Mouse (Mus musculus) ES-E14 (cell line): ENCODE results near the gene Ftsj3. TPM values are rescaled to one million over a fixed set of nuclear protein-coding genes. Genes with fewer than 3 reads are reported as not detected.

Experiments
- DNase-seq: peaks from one replicate; pipeline ENCODE4 v3.0.0-alpha.2; 2013; ENCODE audit warnings: low read depth, low spot score
- H3K27ac ChIP-seq: 2 replicates; pipeline ENCODE4 v1.5.1; 2012; ENCODE audit warnings: low read depth, mild to moderate bottlenecking, low read length, moderate library complexity, mixed read lengths; ENCODE audit not compliant: poor library complexity, insufficient read depth, severe bottlenecking
- H3K36me3 ChIP-seq: 2 replicates; pipeline ENCODE4 v1.6.1; 2012; ENCODE audit warnings: mild to moderate bottlenecking, low read length, moderate library complexity, mixed read lengths; ENCODE audit not compliant: control insufficient read depth, poor library complexity, insufficient read depth, severe bottlenecking
- H3K4me1 ChIP-seq, 2 experiments: fragments of 150-350 bp in 1 of 2; sonication (generic) in 1 of 2; 2 replicates each; pipeline ENCODE4 v1.6.1; 2012; ENCODE audit warnings: low read length in 2 of 2, mild to moderate bottlenecking in 1 of 2, mixed read lengths in 1 of 2; ENCODE audit not compliant: control insufficient read depth in 2 of 2, insufficient read depth in 2 of 2, poor library complexity in 1 of 2
- H3K4me3 ChIP-seq, 2 experiments: fragments of 150-350 bp in 1 of 2; sonication (generic) in 1 of 2; 2 replicates each; pipeline ENCODE4 v1.5.1; 2012; ENCODE audit warnings: low read length in 2 of 2, low read depth in 1 of 2, mild to moderate bottlenecking in 1 of 2, mixed read lengths in 1 of 2; ENCODE audit not compliant: insufficient read depth in 1 of 2, poor library complexity in 1 of 2, severe bottlenecking in 1 of 2
- H3K9ac ChIP-seq: 2 replicates; pipeline ENCODE4 v1.6.1; 2012; ENCODE audit warnings: low read depth, mild to moderate bottlenecking, low read length, mixed read lengths; ENCODE audit not compliant: poor library complexity, insufficient read depth, severe bottlenecking
- H3K9me3 ChIP-seq: fragments of 150-350 bp; sonication (generic); 2 replicates; pipeline ENCODE4 v1.6.1; 2012; ENCODE audit warnings: low read depth, mild to moderate bottlenecking, low read length; ENCODE audit not compliant: control insufficient read depth, insufficient read depth
- CHD2 ChIP-seq: IDR thresholded peaks from 2 replicates; pipeline ENCODE4 v1.6.1; 2014; ENCODE audit warnings: mild to moderate bottlenecking, low read depth, low read length, inconsistent platforms
- HCFC1 ChIP-seq: IDR thresholded peaks from 2 replicates; pipeline ENCODE4 v1.6.1; 2012; ENCODE audit warnings: low read length, inconsistent platforms, borderline replicate concordance; ENCODE audit not compliant: insufficient read depth
- MAFK ChIP-seq: IDR thresholded peaks from 2 replicates; pipeline ENCODE4 v1.6.1; 2014; ENCODE audit warnings: mild to moderate bottlenecking, low read depth, low read length, inconsistent platforms; ENCODE audit not compliant: insufficient read depth
- ZC3H11A ChIP-seq: IDR thresholded peaks from 2 replicates; pipeline ENCODE4 v1.6.1; 2012; ENCODE audit warnings: low read depth, mild to moderate bottlenecking, inconsistent platforms, low read length, borderline replicate concordance
- ZNF384 ChIP-seq: IDR thresholded peaks from 2 replicates; pipeline ENCODE4 v1.6.1; 2012; ENCODE audit warnings: low read depth, low read length, inconsistent platforms
- in situ Hi-C, 2 experiments: fragments of 600-800 bp; cut with MboI; formaldehyde crosslinking; loops; one replicate each; pipeline ENCODE4 v1.15.1; 2025; ENCODE audit warnings: low sequenced_read_pairs in 2 of 2, inconsistent platforms in 1 of 2; ENCODE audit not compliant: unreplicated experiment in 2 of 2
- total RNA-seq: library from RNA; depleted of rRNA; stranded (reverse); fragments of 300-350 nt; gene quantifications from 2 replicates; pipeline ENCODE4 v1.2.3, GENCODE M21; 2012

Ftsj3 gene
- total RNA-seq, 1 experiment = 304 TPM

GRCm38 (mm10) chr11:106267871-106268270, 12.0 kb upstream of the Ftsj3 start:
- Histone ChIP-seq H3K27ac (no peak overlapping the region), H3K4me3 (no peak overlapping the region), H3K9ac (no peak overlapping the region), H3K9me3 (no peaks in the 10 kb centered on the region), H3K36me3 (peaks cover 33% of the 10 kb centered on the region), H3K4me1 (peaks cover 7 to 14% of the 10 kb centered on the region in 2 experiments)
- DNase-seq = no peak
- in situ Hi-C loops = no loop called here
- TF ChIP-seq ZNF384 (no peak), CHD2 (no peak), MAFK (no peak), ZC3H11A (no peak), HCFC1 (no peak)

- DNase-seq = no peak
- TF ChIP-seq HCFC1 (no peak), ZNF384 (no peak), CHD2 (no peak), ZC3H11A (no peak), MAFK (no peak)
- in situ Hi-C loops = no loop called here
- H3K9ac ChIP-seq = no peak overlapping the region
- no peak overlapping the region for H3K27ac ChIP-seq
- no peak overlapping the region for H3K4me3 ChIP-seq
- peaks cover 38% of the 10 kb centered on the region for H3K36me3 ChIP-seq
- H3K9me3 ChIP-seq = no peaks in the 10 kb centered on the region
- peaks cover 7 to 14% of the 10 kb centered on the region in 2 experiments for H3K4me1 ChIP-seq
Observed at GRCm38 (mm10) chr11:106267311-106267852, 11.5 kb upstream of the Ftsj3 start.

GRCm38 (mm10) chr11:106266431-106266830, 10.6 kb upstream of the Ftsj3 start:
- no peak overlapping the region for H3K4me3 ChIP-seq
- in situ Hi-C loops = no loop called here
- H3K36me3 ChIP-seq = peaks cover 47% of the 10 kb centered on the region
- no peak overlapping the region for H3K9ac ChIP-seq
- H3K4me1 ChIP-seq = peaks cover 7 to 12% of the 10 kb centered on the region in 2 experiments
- DNase-seq = no peak
- no peaks in the 10 kb centered on the region for H3K9me3 ChIP-seq
- TF ChIP-seq ZNF384 (no peak), CHD2 (no peak)
- no peak overlapping the region for H3K27ac ChIP-seq

- no peak overlapping the region for H3K27ac ChIP-seq
- peaks cover 7 to 8% of the 10 kb centered on the region in 2 experiments; a peak in 3 of 4 replicates for H3K4me1 ChIP-seq
- H3K9ac ChIP-seq = no peak overlapping the region
- peaks cover 53% of the 10 kb centered on the region for H3K36me3 ChIP-seq
- H3K9me3 ChIP-seq = no peaks in the 10 kb centered on the region
- in situ Hi-C loops = no loop called here
- no peak for DNase-seq
- H3K4me3 ChIP-seq = no peak overlapping the region
- TF ChIP-seq CHD2 (no peak), MAFK (no peak), ZC3H11A (no peak), HCFC1 (no peak), ZNF384 (no peak)
Observed at GRCm38 (mm10) chr11:106265570-106265969, 9.7 kb upstream of the Ftsj3 start.

- no peak overlapping the region for H3K9ac ChIP-seq
- H3K27ac ChIP-seq = no peak overlapping the region
- peaks cover 53% of the 10 kb centered on the region for H3K36me3 ChIP-seq
- TF ChIP-seq ZC3H11A (no peak), MAFK (no peak), ZNF384 (no peak), HCFC1 (no peak), CHD2 (no peak)
- in situ Hi-C loops = no loop called here
- H3K4me1 ChIP-seq = peaks cover 6 to 7% of the 10 kb centered on the region in 2 experiments; a peak in 3 of 4 replicates
- H3K9me3 ChIP-seq = no peaks in the 10 kb centered on the region
- H3K4me3 ChIP-seq = no peak overlapping the region
- no peak for DNase-seq
Observed at GRCm38 (mm10) chr11:106264988-106265387, 9.1 kb upstream of the Ftsj3 start.
